Mouse (Mus musculus) fibroblast of lung, adult 2 months (primary cell): ENCODE data around the gene Fam189b.
"Not testable (repeated sequence)": the region's sequence is repeated elsewhere in the genome, so short reads cannot be mapped to it uniquely, and the experiment has no call there.

Experiments used
- DNase-seq: peaks from one replicate; pipeline ENCODE4 v3.0.0-alpha.2; 2011; ENCODE audit warnings: low read depth

Fam189b gene

GRCm38 (mm10) chr3:89183058-89183958, at the start of gene Fam189b:
Gene Fam189b, plus strand, starts transcription at chr3:89183143.
- peak; percentile 66 for DNase-seq

GRCm38 (mm10) chr3:89133752-89134151, 49.2 kb upstream of the Fam189b start:
- no peak for DNase-seq

GRCm38 (mm10) chr3:89135958-89136357, 47.0 kb upstream of the Fam189b start, which contains the start of gene Pklr:
Gene Pklr, plus strand, starts transcription at chr3:89136142.
- DNase-seq, result no peak

GRCm38 (mm10) chr3:89136365-89136764, 46.6 kb upstream of the Fam189b start:
- no peak for DNase-seq

- no peak for DNase-seq
These were observed 38.1 kb upstream of the Fam189b start for GRCm38 (mm10) chr3:89144821-89145220.

GRCm38 (mm10) chr3:89145566-89145965, 37.4 kb upstream of the Fam189b start:
- DNase-seq, result no peak

GRCm38 (mm10) chr3:89147101-89147978, 35.6 kb upstream of the Fam189b start:
- DNase-seq, result no peak

- no peak for DNase-seq
These were observed 35.0 kb upstream of the Fam189b start for GRCm38 (mm10) chr3:89147979-89148311.

- DNase-seq, result no peak
These were observed 34.4 kb upstream of the Fam189b start for GRCm38 (mm10) chr3:89148567-89148966.

GRCm38 (mm10) chr3:89152084-89152835, 30.7 kb upstream of the Fam189b start:
- DNase-seq, result no peak

GRCm38 (mm10) chr3:89156951-89157350, 26.0 kb upstream of the Fam189b start:
- DNase-seq, result no peak

GRCm38 (mm10) chr3:89158651-89159050, 24.3 kb upstream of the Fam189b start:
- no peak for DNase-seq

- no peak for DNase-seq
These were observed 23.7 kb upstream of the Fam189b start for GRCm38 (mm10) chr3:89159211-89159610.

- DNase-seq, result no peak
These were observed 23.2 kb upstream of the Fam189b start, which contains the start of gene Hcn3 for GRCm38 (mm10) chr3:89159616-89160344. Gene Hcn3, minus strand, starts transcription at chr3:89160196.

GRCm38 (mm10) chr3:89161207-89161606, 21.7 kb upstream of the Fam189b start:
- not testable (repeated sequence) for DNase-seq

- DNase-seq, result no peak
These were observed 21.2 kb upstream of the Fam189b start for GRCm38 (mm10) chr3:89161786-89162185.

GRCm38 (mm10) chr3:89163123-89163522, 19.8 kb upstream of the Fam189b start:
- peak; percentile 24 for DNase-seq

- no peak for DNase-seq
These were observed 19.2 kb upstream of the Fam189b start for GRCm38 (mm10) chr3:89163643-89164245.

- peak; percentile 66 for DNase-seq
These were observed 18.3 kb upstream of the Fam189b start, which contains the start of gene Clk2 for GRCm38 (mm10) chr3:89164506-89165267. Gene Clk2, plus strand, starts transcription at chr3:89164795.

- DNase-seq, result no peak
These were observed 17.6 kb upstream of the Fam189b start for GRCm38 (mm10) chr3:89165268-89165870.
